Mouse (Mus musculus) embryonic fibroblast, embryonic 13.5 days (primary cell): Measurements from ENCODE around the gene 6330409D20Rik. TPM values are rescaled to one million over a fixed set of nuclear protein-coding genes. Genes with fewer than 3 reads are reported as not detected.

Experiments
- H3K27ac ChIP-seq: 2 replicates; pipeline ENCODE4 v1.5.1; 2012; ENCODE audit warnings: low read length, control low read depth, inconsistent platforms; ENCODE audit not compliant: insufficient read depth
- H3K4me1 ChIP-seq: 2 replicates; pipeline ENCODE4 v1.6.1; 2011; ENCODE audit warnings: low read length; ENCODE audit not compliant: control insufficient read depth, insufficient read depth
- H3K4me3 ChIP-seq: 2 replicates; pipeline ENCODE4 v1.5.1; 2011; ENCODE audit warnings: mild to moderate bottlenecking, control low read depth, low read length; ENCODE audit not compliant: insufficient read depth
- CTCF ChIP-seq: IDR thresholded peaks from 2 replicates; pipeline ENCODE4 v1.5.1; 2011; ENCODE audit warnings: mild to moderate bottlenecking, control low read depth, low read length, moderate library complexity, borderline replicate concordance; ENCODE audit not compliant: insufficient read depth
- POLR2A ChIP-seq: IDR thresholded peaks from 2 replicates; pipeline ENCODE4 v1.6.1; 2011; ENCODE audit warnings: low read depth, mild to moderate bottlenecking, control low read depth, low read length, moderate library complexity
- polyA plus RNA-seq: library from polyadenylated mRNA; stranded (reverse); fragments of >200 nt; gene quantifications from 2 replicates; pipeline ENCODE4 v1.2.4, GENCODE M21; 2011; ENCODE audit warnings: low read depth; ENCODE audit not compliant: missing spikeins, insufficient read length

Gene 6330409D20Rik
- polyA plus RNA-seq, 1 experiment = not detected

GRCm38 (mm10) chr2:32704021-32704421 is 36.8 kb downstream of the 6330409D20Rik start, which contains the start of gene Fpgs:
Gene Fpgs, minus strand, starts transcription at chr2:32704145.
- H3K27ac ChIP-seq = no peak within 1 kb of the TSS
- H3K4me3 ChIP-seq = no peak within 1 kb of the TSS
- TF ChIP-seq POLR2A (no peak), CTCF (no peak)
- H3K4me1 ChIP-seq = no peaks in the 10 kb centered on the region

- no peak for TF ChIP-seq POLR2A
- no peak for TF ChIP-seq CTCF
- Histone ChIP-seq H3K4me3 (no peak overlapping the region), H3K27ac (no peak overlapping the region), H3K4me1 (no peaks in the 10 kb centered on the region)
These were observed 37.8 kb downstream of the 6330409D20Rik start for GRCm38 (mm10) chr2:32703046-32703445.

- no peaks in the 10 kb centered on the region for H3K4me1 ChIP-seq
- H3K4me3 ChIP-seq = no peak overlapping the region
- H3K27ac ChIP-seq = no peak overlapping the region
- no peak for TF ChIP-seq POLR2A
- TF ChIP-seq CTCF = no peak
These were observed 39.7 kb downstream of the 6330409D20Rik start for GRCm38 (mm10) chr2:32700966-32701743.

- Histone ChIP-seq H3K4me3 (no peak overlapping the region), H3K27ac (no peak overlapping the region), H3K4me1 (no peaks in the 10 kb centered on the region)
- no peak for TF ChIP-seq CTCF
- no peak for TF ChIP-seq POLR2A
These were observed 41.1 kb downstream of the 6330409D20Rik start for GRCm38 (mm10) chr2:32699680-32700079.

- H3K4me1 ChIP-seq = peaks cover 2% of the 10 kb centered on the region; the same call in 1 of the 2 replicates
- TF ChIP-seq POLR2A (no peak), CTCF (no peak)
- no peak overlapping the region; the same call in 1 of the 2 replicates for H3K27ac ChIP-seq
- H3K4me3 ChIP-seq = no peak overlapping the region
These were observed 46.1 kb downstream of the 6330409D20Rik start for GRCm38 (mm10) chr2:32694691-32695090.

GRCm38 (mm10) chr2:32693823-32694411 is 46.9 kb downstream of the 6330409D20Rik start:
- TF ChIP-seq CTCF = peak; percentile 71
- TF ChIP-seq POLR2A = peak; percentile 94
- Histone ChIP-seq H3K4me3 (peak overlapping the region; percentile 74), H3K4me1 (peaks cover 2% of the 10 kb centered on the region; the same call in 1 of the 2 replicates), H3K27ac (peak overlapping the region; percentile 52)

- Histone ChIP-seq H3K4me3 (peak overlapping the region; percentile 74), H3K27ac (no peak overlapping the region), H3K4me1 (peaks cover 2% of the 10 kb centered on the region; the same call in 1 of the 2 replicates)
- TF ChIP-seq POLR2A (no peak), CTCF (no peak)
These were observed 47.5 kb downstream of the 6330409D20Rik start for GRCm38 (mm10) chr2:32693282-32693681.

- peak overlapping the region; percentile 74; the same call in 1 of the 2 replicates for H3K4me3 ChIP-seq
- TF ChIP-seq POLR2A = no peak
- TF ChIP-seq CTCF = no peak
- peaks cover 2% of the 10 kb centered on the region; the same call in 1 of the 2 replicates for H3K4me1 ChIP-seq
- H3K27ac ChIP-seq = no peak overlapping the region
These were observed 48.3 kb downstream of the 6330409D20Rik start for GRCm38 (mm10) chr2:32692496-32692895.

GRCm38 (mm10) chr2:32691041-32691440 is 49.8 kb downstream of the 6330409D20Rik start:
- Histone ChIP-seq H3K4me1 (peaks cover 2% of the 10 kb centered on the region; the same call in 1 of the 2 replicates), H3K27ac (no peak overlapping the region), H3K4me3 (no peak overlapping the region)
- TF ChIP-seq POLR2A (no peak), CTCF (no peak)

GRCm38 (mm10) chr2:32689420-32689819 is 51.4 kb downstream of the 6330409D20Rik start:
- no peak overlapping the region for H3K27ac ChIP-seq
- TF ChIP-seq CTCF (peak; percentile 96), POLR2A (no peak)
- peaks cover 2% of the 10 kb centered on the region; the same call in 1 of the 2 replicates for H3K4me1 ChIP-seq
- no peak overlapping the region for H3K4me3 ChIP-seq
